Mouse (Mus musculus) hindbrain, postnatal 0 days (tissue): Measurements from ENCODE around the gene Plk4. TPM values are rescaled to one million over a fixed set of nuclear protein-coding genes. Genes with fewer than 3 reads are reported as not detected.
A peak's percentile ranks its signal among the peaks of the same experiment; 100 is the strongest.

Experiments used
- ATAC-seq: fragments of 200-750 bp; cut with Nextera tagmentation; 2 replicates; pipeline ENCODE4 v1.8.0; 2017; ENCODE audit warnings: mild to moderate bottlenecking, moderate TSS enrichment, moderate library complexity
- DNase-seq: peaks from one replicate; pipeline ENCODE4 v3.0.0-alpha.2; 2015; ENCODE audit warnings: low spot score
- H3K27ac ChIP-seq: fragments of 300-500 bp; sonication (generic); 2 replicates; pipeline ENCODE4 v1.5.1; 2014; ENCODE audit warnings: mild to moderate bottlenecking
- H3K27me3 ChIP-seq: fragments of 300-500 bp; sonication (generic); 2 replicates; pipeline ENCODE4 v1.6.1; 2014; ENCODE audit warnings: low read length, mixed read lengths; ENCODE audit not compliant: insufficient read depth
- H3K36me3 ChIP-seq: fragments of 300-500 bp; sonication (generic); 2 replicates; pipeline ENCODE4 v1.6.1; 2014; ENCODE audit warnings: low read length, mixed read lengths; ENCODE audit not compliant: insufficient read depth
- H3K4me1 ChIP-seq: fragments of 300-500 bp; sonication (generic); 2 replicates; pipeline ENCODE4 v1.6.1; 2014; ENCODE audit warnings: antibody characterized with exemption, low read length, mixed read lengths; ENCODE audit not compliant: insufficient read depth
- H3K4me2 ChIP-seq: fragments of 300-500 bp; sonication (generic); 2 replicates; pipeline ENCODE4 v1.6.1; 2014; ENCODE audit warnings: low read depth, mild to moderate bottlenecking, low read length, moderate library complexity, mixed read lengths
- H3K4me3 ChIP-seq: fragments of 300-500 bp; sonication (generic); 2 replicates; pipeline ENCODE4 v1.5.1; 2014; ENCODE audit warnings: low read length
- H3K9ac ChIP-seq: fragments of 300-500 bp; sonication (generic); replicated peaks from 2 replicates; pipeline ENCODE4 v1.6.1; 2014; ENCODE audit warnings: mild to moderate bottlenecking, low read length, moderate library complexity, mixed read lengths
- H3K9me3 ChIP-seq: fragments of 300-500 bp; sonication (generic); 2 replicates; pipeline ENCODE4 v1.6.1; 2016; ENCODE audit warnings: low read length, mixed read lengths
- CTCF ChIP-seq: IDR thresholded peaks from 2 replicates; pipeline ENCODE4 v1.5.1; 2016; ENCODE audit warnings: antibody characterized with exemption, control low read depth, low read depth
- WGBS: fragments of 180-500 bp; shearing (Covaris S2); extraction: QIAGEN DNeasy Blood & Tissue Kit; methylation state at CpG from one replicate; pipeline ENCODE4 v1.1.7; 2014; 5-methylcytosine and 5-hydroxymethylcytosine counted together
- polyA plus RNA-seq: library from polyadenylated mRNA; unstranded; fragments of >200 nt; fragmentation: Nextera tagmentation; extraction: Ambion mirVana; gene quantifications from 2 replicates; pipeline ENCODE4 v1.2.1, GENCODE M21; 2015
- total RNA-seq: library from RNA; depleted of rRNA; stranded (reverse); fragments of >200 nt; gene quantifications from 2 replicates; pipeline ENCODE4 v1.2.3, GENCODE M21; 2014; rRNA removed

Plk4 gene
- 9.3 and 14.0 TPM in 2 replicates for total RNA-seq
- 13.8 and 14.1 TPM in 2 replicates for polyA plus RNA-seq

- Histone ChIP-seq H3K27me3 (no peaks in the 10 kb centered on the region), H3K4me2 (peak within 1 kb of the TSS; percentile 88), H3K4me1 (no peaks in the 10 kb centered on the region; the same call in 1 of the 2 replicates), H3K27ac (peak within 1 kb of the TSS; percentile 62; the same call in 1 of the 2 replicates), H3K9me3 (no peaks in the 10 kb centered on the region), H3K4me3 (peak within 1 kb of the TSS; percentile 97), H3K36me3 (no peaks in the 10 kb centered on the region; the same call in 1 of the 2 replicates), H3K9ac (peak within 1 kb of the TSS; percentile 73)
- peak; percentile 99 for DNase-seq
- 2% methylated on average over 66 of the region's 66 CpGs for WGBS
- TF ChIP-seq CTCF: no peak
- peak; percentile 97 for ATAC-seq
Observed at GRCm38 (mm10) chr3:40799530-40800372, at the start of gene Plk4. Gene Plk4, plus strand, starts transcription at chr3:40800019.

DNA sequence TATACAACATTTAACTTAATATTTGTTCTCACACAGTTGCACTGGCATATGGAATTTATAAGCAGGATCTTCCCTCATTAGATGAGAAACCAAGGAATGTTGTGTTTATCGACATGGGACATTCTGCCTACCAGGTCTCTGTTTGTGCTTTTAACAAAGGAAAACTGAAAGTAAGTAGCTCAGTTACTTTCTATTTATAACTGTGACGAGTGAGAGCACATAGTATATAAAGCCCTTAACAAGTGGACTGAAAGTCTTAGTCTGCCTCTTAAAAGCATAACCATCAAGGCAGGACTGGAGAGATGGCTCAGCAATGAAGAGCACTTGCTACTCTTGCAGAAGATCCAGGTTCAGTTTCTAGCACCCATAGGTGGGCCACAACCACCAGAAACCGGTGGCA is 39.1 kb upstream of the Plk4 start:
- Histone ChIP-seq H3K4me3 (no peak overlapping the region), H3K27me3 (no peaks in the 10 kb centered on the region), H3K4me1 (no peaks in the 10 kb centered on the region), H3K9ac (no peak overlapping the region), H3K36me3 (peaks cover 14% of the 10 kb centered on the region), H3K27ac (no peak overlapping the region), H3K9me3 (no peaks in the 10 kb centered on the region), H3K4me2 (no peak overlapping the region)
- TF ChIP-seq CTCF: no peak
- WGBS: 93% methylated on average over 3 of the region's 3 CpGs
- ATAC-seq: no peak
- DNase-seq: no peak

- H3K36me3 ChIP-seq: peaks cover 14% of the 10 kb centered on the region
- no peak overlapping the region for H3K27ac ChIP-seq
- no peak overlapping the region for H3K4me2 ChIP-seq
- TF ChIP-seq CTCF: no peak
- no peak overlapping the region for H3K9ac ChIP-seq
- H3K9me3 ChIP-seq: no peaks in the 10 kb centered on the region
- H3K4me3 ChIP-seq: no peak overlapping the region
- no peaks in the 10 kb centered on the region for H3K27me3 ChIP-seq
- no peak for DNase-seq
- 92% methylated on average over 2 of the region's 2 CpGs for WGBS
- no peaks in the 10 kb centered on the region for H3K4me1 ChIP-seq
- no peak for ATAC-seq
Observed at GRCm38 (mm10) chr3:40761312-40761711, 38.5 kb upstream of the Plk4 start.

DNA sequence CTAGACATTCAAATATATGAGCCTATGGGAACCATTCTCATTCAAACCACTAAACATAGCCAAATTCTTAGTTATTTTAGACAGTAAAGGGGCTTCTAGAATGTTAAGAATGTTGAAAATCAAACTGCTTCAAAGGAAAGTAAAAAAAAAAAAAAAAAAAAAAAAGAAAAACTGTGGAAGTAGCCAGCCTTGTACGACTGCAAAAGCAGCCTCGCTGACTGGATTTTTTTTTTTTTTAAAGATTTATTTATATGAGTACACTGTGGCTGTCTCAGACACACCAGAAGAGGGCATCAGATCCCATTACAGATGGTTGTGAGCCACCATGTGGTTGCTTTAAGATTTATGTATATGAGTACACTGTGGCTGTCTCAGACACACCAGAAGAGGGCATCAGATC is 6.0 kb upstream of the Plk4 start:
- Histone ChIP-seq H3K9ac (no peak overlapping the region), H3K27ac (no peak overlapping the region), H3K27me3 (no peaks in the 10 kb centered on the region), H3K4me3 (no peak overlapping the region), H3K9me3 (no peaks in the 10 kb centered on the region), H3K4me1 (no peaks in the 10 kb centered on the region), H3K4me2 (no peak overlapping the region), H3K36me3 (peaks cover 15% of the 10 kb centered on the region)
- TF ChIP-seq CTCF: 0 out of 2 replicates have a peak, but pooled peaks have one; percentile 9
- 88% methylated on average over 2 of the region's 2 CpGs for WGBS
- no peak for ATAC-seq
- DNase-seq: no peak

- 84% methylated on average over 1 of the region's 1 CpGs for WGBS
Observed at GRCm38 (mm10) chr3:40798054-40798453, 1.8 kb upstream of the Plk4 start.

GRCm38 (mm10) chr3:40798500-40798899 is 1.3 kb upstream of the Plk4 start:
- WGBS: 40% methylated on average over 7 of the region's 7 CpGs
- no peaks in the 10 kb centered on the region; the same call in 1 of the 2 replicates for H3K4me1 ChIP-seq
- DNase-seq: peak; percentile 69
- H3K27me3 ChIP-seq: no peaks in the 10 kb centered on the region
- no peak overlapping the region for H3K9ac ChIP-seq
- no peaks in the 10 kb centered on the region for H3K9me3 ChIP-seq
- no peak overlapping the region for H3K4me3 ChIP-seq
- H3K36me3 ChIP-seq: no peaks in the 10 kb centered on the region; the same call in 1 of the 2 replicates
- peak; percentile 10; the same call in 1 of the 2 replicates for ATAC-seq
- H3K4me2 ChIP-seq: no peak overlapping the region
- TF ChIP-seq CTCF: peak; percentile 65
- no peak overlapping the region for H3K27ac ChIP-seq

More at GRCm38 (mm10) chr3:40798054-40798453, 1.8 kb upstream of the Plk4 start:
- no peak overlapping the region for H3K4me3 ChIP-seq
- no peaks in the 10 kb centered on the region for H3K27me3 ChIP-seq
- H3K4me2 ChIP-seq: no peak overlapping the region
- H3K27ac ChIP-seq: no peak overlapping the region
- no peaks in the 10 kb centered on the region for H3K9me3 ChIP-seq
- H3K9ac ChIP-seq: no peak overlapping the region
- no peak for ATAC-seq
- no peaks in the 10 kb centered on the region; the same call in 1 of the 2 replicates for H3K4me1 ChIP-seq
- no peaks in the 10 kb centered on the region; the same call in 1 of the 2 replicates for H3K36me3 ChIP-seq
- no peak for TF ChIP-seq CTCF
- no peak for DNase-seq
